Mouse (Mus musculus) regulatory T cell (primary cell): ENCODE data around the gene Vmn1r45.

Experiments used
- in situ Hi-C: fragments of 300-600 bp; cut with MboI, MseI; formaldehyde crosslinking; loops from one replicate; pipeline ENCODE4 v1.15.1; 2025; ENCODE audit warnings: high pct_unique_total_duplicates

Gene Vmn1r45

DNA sequence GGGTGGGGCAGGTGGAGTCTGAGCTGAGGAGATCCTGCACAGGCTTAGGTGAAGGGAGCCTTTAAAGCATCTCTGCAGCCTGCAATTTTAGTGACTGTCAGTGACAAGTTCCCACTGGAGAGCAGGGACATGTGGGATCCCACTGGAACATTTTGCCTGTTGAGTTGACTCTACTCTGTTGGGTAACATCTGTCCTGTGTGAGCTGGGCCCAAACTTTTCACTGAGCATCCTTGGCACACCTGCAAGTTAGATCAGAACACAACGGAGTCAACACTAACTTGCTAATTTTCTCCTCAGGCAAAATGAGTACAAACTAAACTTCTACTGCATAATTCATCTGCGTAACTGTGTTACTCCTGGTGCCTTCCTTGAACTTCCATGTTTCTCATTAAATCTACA, at the start of gene Vmn1r45:
Vmn1r45 (minus strand) TSS at position 101 of the 400 bp plus-strand sequence.
- in situ Hi-C loops, result loop anchor here (25.0 kb wide), 1 partner anchor 978 kb away; no protein-coding TSS in a partner anchor

DNA sequence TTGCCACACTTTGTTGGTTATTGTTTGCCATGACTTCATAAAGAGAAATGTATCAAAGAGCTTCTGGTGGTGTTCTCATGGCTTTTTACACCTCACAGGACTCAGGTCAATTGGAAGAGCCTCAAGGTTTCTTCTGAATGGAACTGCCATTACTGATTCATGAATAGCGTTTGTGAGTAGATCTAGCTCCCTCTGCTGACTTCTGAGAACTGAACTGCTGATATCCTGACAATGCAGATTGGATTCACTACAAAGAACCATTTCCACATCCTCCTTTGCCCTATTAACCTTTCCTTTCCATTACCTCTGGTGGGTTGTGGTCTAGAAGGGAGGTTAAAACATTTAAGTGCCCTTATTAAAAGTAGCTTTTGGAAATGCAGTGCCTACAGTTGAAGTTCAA, 45.6 kb upstream of the Vmn1r45 start:
- in situ Hi-C loops, result no loop called here

DNA sequence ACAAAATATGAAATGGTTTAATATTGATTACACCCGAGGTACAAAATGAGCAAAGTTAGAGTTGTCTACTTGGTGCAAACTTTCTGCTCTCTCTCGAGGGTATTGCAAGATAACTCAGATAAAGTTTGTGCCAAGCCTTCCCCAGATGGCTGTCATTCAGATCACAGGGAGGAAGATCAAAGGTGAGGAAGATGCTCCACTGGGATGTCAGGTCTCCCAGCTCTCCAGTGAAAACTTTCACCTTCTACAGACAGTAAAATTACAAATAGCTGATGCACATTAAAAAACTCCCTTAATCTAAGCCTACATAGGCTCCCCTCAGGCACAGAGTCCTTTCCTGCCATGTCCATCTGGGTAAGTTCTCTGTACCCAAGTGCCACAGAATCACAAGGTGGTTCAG, 28.6 kb upstream of the Vmn1r45 start, which contains the start of gene Vmn1r46:
Vmn1r46 (plus strand) TSS at position 301 of the 400 bp plus-strand sequence.
- in situ Hi-C loops, result no loop called here

DNA sequence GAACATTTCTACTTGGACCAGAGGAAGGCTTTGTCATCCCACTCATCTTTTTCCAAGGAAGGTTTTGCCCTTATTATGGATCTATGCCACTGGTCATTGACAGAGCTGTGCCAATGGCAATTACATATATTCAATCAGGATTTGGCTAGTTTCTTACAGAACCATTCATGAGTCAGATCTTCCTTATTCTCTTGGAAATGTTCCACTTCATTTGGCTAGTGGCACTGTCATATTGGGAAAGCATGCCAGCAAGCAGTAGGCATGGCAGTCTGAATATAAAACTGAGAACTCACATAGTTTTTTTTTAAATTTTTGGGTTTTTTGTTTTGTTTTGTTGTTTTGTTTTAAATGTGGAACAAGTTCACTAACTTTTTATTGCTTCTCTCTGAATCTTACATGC, 25.9 kb upstream of the Vmn1r45 start:
- in situ Hi-C loops, result no loop called here

DNA sequence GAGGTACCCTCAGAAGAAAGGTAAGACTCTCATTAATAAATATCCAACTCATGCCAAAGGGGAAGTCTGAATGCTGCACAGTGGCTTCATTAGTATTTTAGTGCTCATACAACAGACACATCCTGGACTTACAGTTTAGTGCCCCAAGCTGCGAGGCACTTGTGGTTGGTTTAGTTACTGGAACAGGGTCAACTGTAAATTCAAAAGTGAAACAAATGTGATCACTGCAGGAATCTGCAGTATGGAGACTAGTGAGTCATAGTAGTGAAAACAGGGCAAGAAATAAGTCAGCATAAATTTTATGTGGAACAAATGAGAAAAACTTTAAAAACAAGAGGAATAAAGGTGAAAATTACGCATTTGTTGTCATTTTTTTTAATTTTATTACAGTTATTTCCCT, 13.2 kb upstream of the Vmn1r45 start:
- in situ Hi-C loops, result no loop called here

DNA sequence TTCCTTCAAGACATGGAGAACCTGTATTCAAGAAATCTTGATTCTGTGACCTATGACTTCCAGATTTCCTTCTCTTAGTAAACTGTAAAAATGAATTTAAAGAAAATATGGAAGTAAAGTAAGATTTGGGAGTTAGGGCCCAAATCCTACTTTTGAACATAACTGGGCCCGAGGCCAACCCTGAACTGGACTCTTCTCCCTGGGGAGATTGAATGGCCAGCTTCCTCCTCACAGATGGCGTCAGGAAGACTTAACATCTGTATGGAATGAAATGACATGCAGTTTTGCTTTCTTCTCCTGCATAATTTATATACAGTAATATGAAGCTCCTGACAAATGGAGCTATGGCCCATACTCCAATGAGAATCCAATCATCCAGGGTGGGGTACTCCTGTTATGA, 528 bp upstream of the Vmn1r45 start:
- in situ Hi-C loops, result loop anchor here (25.0 kb wide), 1 partner anchor 979 kb away; no protein-coding TSS in a partner anchor

DNA sequence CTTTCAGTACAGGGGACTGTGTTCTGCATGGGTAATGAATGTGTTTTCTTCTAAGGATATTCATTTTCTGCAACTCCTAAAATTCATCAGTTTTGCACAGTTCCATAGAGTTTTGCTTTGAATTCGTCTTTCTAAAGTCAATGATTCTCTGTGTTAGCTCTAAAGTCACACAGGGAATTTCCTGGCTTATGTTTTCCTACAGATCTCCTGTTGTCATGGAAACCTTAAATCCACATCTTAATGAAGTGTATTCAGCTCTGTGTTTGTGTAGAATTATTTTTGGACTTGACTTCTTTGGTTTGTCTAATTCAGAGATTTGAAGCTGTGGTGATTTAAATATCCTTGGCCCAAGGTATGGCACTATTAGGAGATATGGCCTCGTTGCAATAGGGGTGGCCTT, 56.6 kb downstream of the Vmn1r45 start:
- in situ Hi-C loops, result loop anchor here (10.0 kb wide), 1 partner anchor 231 kb away; no protein-coding TSS in a partner anchor

DNA sequence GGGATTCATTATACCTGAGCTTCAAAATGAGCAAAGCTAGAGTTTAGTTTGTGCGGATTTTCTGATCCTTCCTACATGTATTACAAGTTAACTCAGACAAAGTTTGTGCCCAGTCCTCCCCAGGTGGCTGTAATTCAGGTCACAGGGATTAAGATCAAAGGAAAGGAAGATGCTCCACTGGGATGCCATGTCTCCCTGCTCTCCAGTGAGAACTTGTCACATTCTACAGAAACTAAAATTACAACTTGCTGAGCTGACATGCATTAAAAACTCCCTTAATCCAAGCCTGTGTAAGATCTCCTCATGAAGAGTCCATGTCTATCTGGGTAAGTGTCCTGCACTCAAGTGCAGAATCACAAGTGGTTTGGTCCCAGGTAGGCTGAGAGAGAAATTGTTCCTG, 57.0 kb downstream of the Vmn1r45 start, which contains the start of gene Vmn1r44:
Vmn1r44 (plus strand) TSS at position 301 of the 400 bp plus-strand sequence.
- in situ Hi-C loops, result loop anchor here (10.0 kb wide), 1 partner anchor 231 kb away; no protein-coding TSS in a partner anchor
